Mouse (Mus musculus) ES-E14 (cell line): ENCODE results near the gene Nalcn.

Experiments used
- CHD2 ChIP-seq: IDR thresholded peaks from 2 replicates; pipeline ENCODE4 v1.6.1; 2014; ENCODE audit warnings: mild to moderate bottlenecking, low read depth, low read length, inconsistent platforms
- HCFC1 ChIP-seq: IDR thresholded peaks from 2 replicates; pipeline ENCODE4 v1.6.1; 2012; ENCODE audit warnings: low read length, inconsistent platforms, borderline replicate concordance; ENCODE audit not compliant: insufficient read depth
- ZC3H11A ChIP-seq: IDR thresholded peaks from 2 replicates; pipeline ENCODE4 v1.6.1; 2012; ENCODE audit warnings: low read depth, mild to moderate bottlenecking, inconsistent platforms, low read length, borderline replicate concordance
- ZNF384 ChIP-seq: IDR thresholded peaks from 2 replicates; pipeline ENCODE4 v1.6.1; 2012; ENCODE audit warnings: low read depth, low read length, inconsistent platforms

GRCm38 (mm10) chr14:123331841-123332240, 295.1 kb downstream of the Nalcn start:
- TF ChIP-seq HCFC1 (no peak), ZC3H11A (no peak), ZNF384 (no peak), CHD2 (no peak)
